Mouse (Mus musculus) spleen, postnatal 36 days (tissue): ENCODE measurements around the gene Fam117a.

Source experiments
- DNase-seq, 2 experiments: peaks; one replicate each; pipeline ENCODE4 v3.0.0; 2022; ENCODE audit warnings: low spot score in 2 of 2, mixed read lengths in 1 of 2

Fam117a gene

GRCm38 (mm10) chr11:95333209-95333608, 3.6 kb upstream of the Fam117a start:
- DNase-seq = peak; percentile 48 to 56

GRCm38 (mm10) chr11:95333805-95334204, 3.0 kb upstream of the Fam117a start:
- DNase-seq = peak; percentile 56 to 74

- DNase-seq = no peak
Observed at GRCm38 (mm10) chr11:95334448-95335060, 2.3 kb upstream of the Fam117a start.

GRCm38 (mm10) chr11:95337129-95337813, 453 bp downstream of the Fam117a start:
- DNase-seq = peak; percentile 65 to 71

GRCm38 (mm10) chr11:95337846-95338342, 1.1 kb downstream of the Fam117a start:
- peak; percentile 41 to 53 for DNase-seq

- DNase-seq = peak; percentile 49 to 79
Observed at GRCm38 (mm10) chr11:95339471-95340021, 2.7 kb downstream of the Fam117a start.

GRCm38 (mm10) chr11:95340259-95340658, 3.4 kb downstream of the Fam117a start:
- no peak for DNase-seq

GRCm38 (mm10) chr11:95340664-95341063, 3.8 kb downstream of the Fam117a start:
- peak; percentile 48 to 53 for DNase-seq

- DNase-seq = no peak
Observed at GRCm38 (mm10) chr11:95343180-95343579, 6.4 kb downstream of the Fam117a start.

GRCm38 (mm10) chr11:95344181-95344580, 7.4 kb downstream of the Fam117a start:
- DNase-seq = no peak

- no peak for DNase-seq
Observed at GRCm38 (mm10) chr11:95350289-95350688, 13.5 kb downstream of the Fam117a start.

GRCm38 (mm10) chr11:95350960-95351359, 14.1 kb downstream of the Fam117a start:
- peak; percentile 56 to 65 for DNase-seq

GRCm38 (mm10) chr11:95352686-95353085, 15.9 kb downstream of the Fam117a start:
- DNase-seq = no peak

GRCm38 (mm10) chr11:95353226-95353625, 16.4 kb downstream of the Fam117a start:
- no peak for DNase-seq

GRCm38 (mm10) chr11:95354228-95354944, 17.6 kb downstream of the Fam117a start:
- peak; percentile 40 to 56 for DNase-seq

GRCm38 (mm10) chr11:95354945-95355660, 18.3 kb downstream of the Fam117a start:
- no peak for DNase-seq

- DNase-seq = no peak
Observed at GRCm38 (mm10) chr11:95355661-95356011, 18.8 kb downstream of the Fam117a start.

- no peak for DNase-seq
Observed at GRCm38 (mm10) chr11:95356039-95356438, 19.2 kb downstream of the Fam117a start.

GRCm38 (mm10) chr11:95356469-95357273, 19.9 kb downstream of the Fam117a start:
- DNase-seq = peak; percentile 96 to 97

GRCm38 (mm10) chr11:95358263-95358662, 21.4 kb downstream of the Fam117a start:
- no peak for DNase-seq

GRCm38 (mm10) chr11:95364388-95364787, 27.6 kb downstream of the Fam117a start:
- no peak for DNase-seq
